Mouse (Mus musculus): ENCODE data around the gene Pitpnm2.

The Pitpnm2 gene

GRCm38 (mm10) chr5:124159453-124159852 is 90.1 kb downstream of the Pitpnm2 start:
- no peak for DNase-seq (ENCODE audit: extremely low spot score, low read depth, low spot score)

- no peak for DNase-seq (ENCODE audit: extremely low spot score, low read depth, low spot score)
These were observed 91.3 kb downstream of the Pitpnm2 start for GRCm38 (mm10) chr5:124158305-124158704.

DNA sequence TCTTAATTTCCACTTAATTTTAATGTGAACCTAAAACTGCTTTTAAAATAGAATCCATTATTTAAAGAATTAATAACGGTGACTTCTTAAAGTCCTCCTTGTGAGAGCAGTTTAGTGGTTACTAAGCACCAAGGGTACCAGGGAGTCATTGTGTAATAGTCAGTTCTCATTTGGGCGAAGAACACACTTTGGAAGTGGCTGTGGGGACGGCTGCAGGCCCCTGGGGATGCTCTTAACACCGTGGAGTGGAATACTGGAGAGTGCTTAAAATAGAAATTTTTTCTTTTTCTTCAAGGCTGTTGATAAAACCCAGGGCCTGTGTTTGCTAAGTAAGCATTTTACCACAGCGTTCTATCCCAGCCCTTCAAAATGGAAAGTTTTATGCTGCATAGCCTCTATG is 93.6 kb downstream of the Pitpnm2 start:
- no peak for DNase-seq (ENCODE audit: extremely low spot score, low read depth, low spot score)

DNA sequence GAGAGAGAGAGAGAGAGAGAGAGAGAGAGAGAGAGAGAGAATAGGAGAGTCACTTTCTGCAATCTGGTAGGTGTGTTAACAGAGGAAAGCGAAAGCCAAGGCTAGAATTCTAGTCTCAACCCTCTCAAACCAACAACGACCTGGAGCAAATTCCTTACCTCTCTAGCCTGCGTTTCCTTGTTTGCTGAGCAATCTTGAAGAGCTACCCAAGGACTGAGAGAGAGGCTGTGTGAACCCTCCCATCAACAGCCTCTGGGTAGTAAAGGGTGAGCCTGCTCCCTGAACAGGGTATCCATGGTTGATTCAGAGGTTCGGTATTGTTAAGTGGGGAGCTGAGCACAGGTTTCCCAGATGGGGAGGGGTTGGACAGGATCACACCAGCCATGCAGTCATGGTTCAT is 96.8 kb downstream of the Pitpnm2 start:
- no peak for DNase-seq (ENCODE audit: extremely low spot score, low read depth, low spot score)

GRCm38 (mm10) chr5:124150895-124151294 is 98.7 kb downstream of the Pitpnm2 start:
- DNase-seq (ENCODE audit: extremely low spot score, low read depth, low spot score), result no peak

DNA sequence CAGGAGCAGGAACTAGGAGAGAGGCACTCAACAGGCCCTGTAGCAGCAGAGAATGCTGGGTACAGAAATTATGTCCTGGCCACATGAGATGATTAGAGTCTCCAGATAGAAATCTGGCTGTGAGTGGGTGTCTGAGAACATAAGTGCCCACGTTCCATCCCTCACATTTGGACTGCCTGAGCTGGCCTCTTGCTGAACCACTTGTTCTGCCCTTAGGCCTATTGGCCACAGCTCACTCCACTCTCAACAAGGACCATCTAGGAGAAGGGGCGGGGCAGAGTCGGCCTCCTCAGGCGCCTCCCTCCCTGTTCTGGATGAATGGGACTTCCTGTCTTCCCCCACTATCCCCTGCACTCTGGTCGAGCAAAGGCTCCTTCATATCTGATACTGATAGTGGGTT is 100.5 kb downstream of the Pitpnm2 start:
- DNase-seq (ENCODE audit: extremely low spot score, low read depth, low spot score), result no peak

DNA sequence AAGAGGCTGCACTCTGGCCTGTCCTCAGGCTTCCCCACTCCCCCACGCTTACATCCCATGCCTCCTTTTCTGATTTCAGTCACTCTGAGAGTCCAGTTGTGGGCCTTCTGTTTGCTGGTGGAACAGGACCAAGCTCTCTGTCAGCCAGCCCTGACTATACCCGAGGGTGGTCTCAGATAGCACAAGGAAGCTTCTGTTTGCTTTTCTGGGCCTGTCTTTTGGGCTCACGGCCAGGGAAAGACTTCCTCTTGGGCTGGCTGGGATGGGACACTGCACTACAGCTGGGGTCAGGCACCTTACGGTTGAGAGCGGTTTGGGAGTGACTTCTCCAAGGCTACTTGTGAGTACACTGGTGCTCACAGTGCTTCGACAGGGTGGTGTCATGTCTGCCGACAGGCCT is 111.5 kb downstream of the Pitpnm2 start:
- DNase-seq (ENCODE audit: extremely low spot score, low read depth, low spot score), result no peak

- DNase-seq (ENCODE audit: extremely low spot score, low read depth, low spot score), result no peak
These were observed 115.3 kb downstream of the Pitpnm2 start for GRCm38 (mm10) chr5:124134261-124134660.

- no peak for DNase-seq (ENCODE audit: extremely low spot score, low read depth, low spot score)
These were observed 124.5 kb downstream of the Pitpnm2 start for GRCm38 (mm10) chr5:124125093-124125492.

GRCm38 (mm10) chr5:124122357-124122756 is 127.2 kb downstream of the Pitpnm2 start:
- DNase-seq (ENCODE audit: extremely low spot score, low read depth, low spot score), result no peak

DNA sequence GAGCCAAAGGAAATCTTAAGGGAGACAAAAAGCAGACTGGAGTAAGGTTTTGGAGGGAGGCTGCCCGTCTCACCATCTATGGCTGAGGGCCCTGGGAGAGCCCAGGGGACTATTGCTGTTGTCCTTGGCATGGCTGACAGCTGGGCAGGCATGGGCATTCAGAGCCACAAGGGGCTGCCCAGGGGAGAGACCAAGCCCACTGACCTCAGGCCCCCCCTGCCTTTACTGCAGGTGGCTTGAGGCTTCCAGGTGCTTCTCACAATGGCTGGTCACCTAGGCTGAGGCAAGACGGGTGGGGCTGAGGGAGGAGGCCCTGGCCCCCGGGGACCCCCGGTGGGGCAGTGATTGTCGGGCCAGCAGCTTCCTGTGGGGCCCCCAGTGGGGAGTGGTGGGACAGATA is 130.4 kb downstream of the Pitpnm2 start:
- no peak for DNase-seq (ENCODE audit: extremely low spot score, low read depth, low spot score)

DNA sequence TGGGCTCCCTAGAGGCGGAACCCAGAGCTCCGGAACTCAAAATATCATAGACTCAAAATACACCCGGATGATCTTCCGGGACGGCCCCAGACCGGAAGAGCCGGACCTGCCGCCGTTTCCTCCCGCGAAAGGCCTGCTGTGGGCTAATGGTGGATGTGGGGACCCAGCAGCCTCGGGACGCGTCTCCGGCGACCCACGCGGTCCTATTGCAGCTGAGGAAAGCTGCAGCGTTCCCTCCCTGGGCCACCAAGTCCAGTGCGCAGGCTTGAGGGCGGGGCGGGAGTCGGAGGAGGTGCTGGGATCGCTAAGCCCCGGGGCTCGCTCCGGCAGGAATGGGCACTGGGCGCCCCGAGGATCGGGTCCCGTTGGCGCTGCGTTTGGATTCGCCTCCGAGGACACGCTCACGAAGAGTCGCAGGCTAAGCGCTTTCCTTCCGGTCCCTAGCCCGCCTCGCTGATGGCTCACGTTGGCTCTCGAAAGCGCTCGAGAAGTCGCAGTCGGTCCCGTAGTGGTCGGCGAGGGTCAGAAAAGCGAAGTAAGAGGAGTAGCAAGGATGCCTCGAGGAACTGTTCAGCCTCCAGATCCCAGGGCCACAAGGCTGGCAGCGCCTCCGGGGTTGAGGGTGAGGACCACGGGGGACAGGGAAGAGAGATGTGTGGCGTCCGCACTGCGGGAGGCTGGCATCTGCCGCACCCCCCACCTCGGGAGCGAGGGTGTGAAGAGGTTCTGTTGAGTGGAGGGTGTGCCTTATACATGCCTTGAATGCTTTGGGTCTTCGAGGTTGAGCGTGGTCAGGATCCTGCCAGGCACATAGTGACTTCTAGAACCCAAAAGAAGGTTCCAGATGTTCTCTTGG is 133.3 kb downstream of the Pitpnm2 start, which contains the start of gene Arl6ip4:
TSS of gene Arl6ip4 (plus strand) at position 100 of the 856 bp plus-strand sequence.
- peak; percentile 47 for DNase-seq (ENCODE audit: extremely low spot score, low read depth, low spot score)

DNA sequence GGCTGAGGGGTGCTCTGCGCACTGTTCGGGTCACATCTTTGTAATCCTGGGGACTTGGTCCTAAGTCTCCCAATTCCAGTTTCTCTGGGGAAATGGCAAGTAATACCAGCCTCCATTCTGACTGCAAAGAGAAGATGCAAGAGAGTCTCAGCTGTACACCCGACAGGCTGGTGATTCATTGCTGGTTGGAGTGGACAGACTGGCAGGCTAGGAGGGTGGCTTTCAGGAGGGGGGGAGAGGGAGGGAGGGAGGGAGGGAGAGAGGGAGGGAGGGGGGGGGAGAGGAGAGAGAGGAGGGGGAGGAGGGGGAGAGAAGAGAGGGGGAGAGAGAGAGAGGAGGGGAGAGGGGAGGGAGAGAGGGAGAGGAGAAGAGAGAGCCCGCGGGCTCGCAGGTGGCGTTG is 134.0 kb downstream of the Pitpnm2 start:
- DNase-seq (ENCODE audit: extremely low spot score, low read depth, low spot score), result no peak

- DNase-seq (ENCODE audit: extremely low spot score, low read depth, low spot score), result no peak
These were observed 135.1 kb downstream of the Pitpnm2 start for GRCm38 (mm10) chr5:124114276-124115025.

GRCm38 (mm10) chr5:124113030-124113429 is 136.5 kb downstream of the Pitpnm2 start:
- DNase-seq (ENCODE audit: extremely low spot score, low read depth, low spot score), result no peak

GRCm38 (mm10) chr5:124112531-124112930 is 137.0 kb downstream of the Pitpnm2 start:
- no peak for DNase-seq (ENCODE audit: extremely low spot score, low read depth, low spot score)

GRCm38 (mm10) chr5:124111742-124112497 is 137.6 kb downstream of the Pitpnm2 start, which contains the start of gene Ogfod2:
Ogfod2 (plus strand) TSS chr5:124112297.
- peak; percentile 83 for DNase-seq (ENCODE audit: extremely low spot score, low read depth, low spot score)

DNA sequence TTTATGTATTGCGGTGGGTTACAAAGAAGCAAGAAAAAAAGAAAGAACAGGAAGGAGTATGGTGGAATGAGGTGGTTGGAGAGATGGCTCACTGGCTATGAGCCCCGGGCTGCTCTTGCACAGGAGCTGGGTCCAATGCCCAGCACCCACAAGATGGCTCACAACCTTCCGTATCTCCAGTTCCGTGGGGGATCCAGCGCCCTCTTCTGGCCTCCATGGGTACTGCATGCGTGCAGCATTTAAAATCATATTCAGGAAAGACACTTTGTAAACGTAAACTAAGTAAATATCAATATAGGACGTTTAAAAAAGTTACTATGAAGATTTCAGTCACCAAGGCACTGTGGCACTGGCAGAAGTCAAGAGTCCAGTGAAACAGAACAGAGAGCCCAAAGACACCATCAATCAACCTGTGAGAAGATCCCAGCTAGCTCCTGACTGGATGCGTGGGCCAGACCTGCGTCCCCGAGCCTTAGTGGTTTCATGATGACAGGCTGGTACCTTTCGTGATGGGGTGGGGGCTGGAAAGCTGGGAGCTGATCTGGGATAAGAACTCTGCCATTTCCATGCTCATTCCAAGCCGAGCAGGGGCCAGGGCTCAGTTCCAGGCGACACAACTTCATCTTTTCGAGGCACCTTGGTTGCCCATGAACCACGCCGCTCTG is 138.4 kb downstream of the Pitpnm2 start:
- DNase-seq (ENCODE audit: extremely low spot score, low read depth, low spot score), result no peak

DNA sequence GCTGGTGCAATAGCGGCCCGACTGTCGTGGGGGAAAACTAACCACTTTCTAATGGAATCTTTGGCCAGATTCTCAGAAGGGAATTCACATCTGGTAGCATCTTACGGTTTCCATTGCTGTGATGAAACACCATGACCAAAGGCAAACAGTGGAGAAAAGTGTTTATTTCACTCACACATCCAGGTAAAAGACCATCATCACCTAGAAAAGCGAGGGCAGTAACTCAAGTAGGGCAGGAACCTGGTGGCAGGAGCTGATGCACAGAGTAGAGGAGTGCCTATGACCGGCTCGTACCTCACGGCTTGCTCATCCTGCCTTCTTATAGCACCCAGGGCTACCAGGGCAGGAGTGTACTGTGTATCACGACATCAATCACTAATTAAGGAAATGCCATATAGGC is 146.0 kb downstream of the Pitpnm2 start:
- no peak for DNase-seq (ENCODE audit: extremely low spot score, low read depth, low spot score)

DNA sequence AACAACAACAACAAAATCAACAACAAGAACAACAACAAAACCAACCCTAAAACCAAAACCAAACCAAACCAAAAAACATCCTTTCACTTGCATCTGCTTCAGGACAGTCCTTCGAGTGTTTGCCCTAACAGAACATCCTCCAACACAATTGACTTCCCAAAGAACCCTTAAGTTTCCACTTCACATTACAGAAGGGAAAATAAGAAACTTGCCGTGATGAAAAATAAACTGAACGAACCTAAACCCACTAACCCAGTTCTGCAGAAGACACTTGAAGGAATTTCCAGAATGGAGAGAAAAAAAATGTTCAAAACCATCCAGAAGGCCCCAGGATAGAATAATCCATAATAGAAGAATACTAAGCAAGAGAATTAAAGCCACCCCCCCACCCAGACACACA is 146.5 kb downstream of the Pitpnm2 start:
- no peak for DNase-seq (ENCODE audit: extremely low spot score, low read depth, low spot score)

- no peak for DNase-seq (ENCODE audit: extremely low spot score, low read depth, low spot score)
These were observed 147.2 kb downstream of the Pitpnm2 start for GRCm38 (mm10) chr5:124102326-124102725.

All from hindlimb bud, embryonic 11.5 days (tissue).